Mouse (Mus musculus) heart, postnatal 0 days (tissue): ENCODE measurements around the gene Oca2.

Experiments
- CTCF ChIP-seq: IDR thresholded peaks from 2 replicates; pipeline ENCODE4 v1.5.1; 2016; ENCODE audit warnings: antibody characterized with exemption, control low read depth, low read depth
- EP300 ChIP-seq: IDR thresholded peaks from 2 replicates; pipeline ENCODE4 v1.6.1; 2016; ENCODE audit warnings: antibody characterized with exemption, low read depth

DNA sequence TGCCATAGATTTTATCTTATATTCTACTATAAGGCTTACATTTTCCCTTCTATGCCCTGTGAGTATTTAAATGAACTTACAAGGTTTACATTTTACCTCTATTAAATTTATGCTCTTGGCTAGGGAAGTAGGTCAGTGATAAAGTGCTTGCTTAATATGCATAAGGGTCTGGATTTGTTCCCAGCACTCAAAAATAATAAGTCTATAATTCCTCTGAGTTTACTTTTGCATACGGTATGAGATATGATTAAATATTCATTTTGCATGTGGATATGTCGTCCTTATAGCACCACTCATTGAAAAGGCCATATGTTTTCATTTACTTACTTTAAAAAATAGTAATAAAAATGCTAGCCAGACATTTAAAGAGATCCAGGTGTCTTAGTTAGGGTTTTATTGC lies 259.8 kb downstream of the Oca2 start:
- TF ChIP-seq CTCF (no peak), EP300 (no peak)
